ENCODE assay signal across 8 mouse cellular contexts in the genomic region with DNA sequence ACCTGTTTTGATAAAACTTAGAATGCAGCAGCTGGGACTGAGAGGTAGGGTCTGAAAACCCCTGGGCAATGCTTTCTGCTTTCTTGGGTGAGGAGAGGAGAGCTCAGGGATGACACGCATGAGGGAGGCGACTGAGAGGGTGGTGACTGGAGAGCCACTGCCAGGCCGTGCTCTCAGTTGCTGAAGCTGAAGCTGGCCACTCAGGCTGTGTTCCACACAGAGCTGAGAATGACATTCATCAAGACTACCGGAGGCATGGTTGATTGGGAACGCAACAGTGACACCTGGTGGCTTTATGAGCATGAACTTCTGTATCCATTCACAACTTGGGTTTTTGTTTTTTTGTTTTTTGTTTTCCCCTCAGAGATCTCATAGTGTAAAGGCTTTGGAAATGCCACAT. TPM values are rescaled to one million over a fixed set of nuclear protein-coding genes. Genes with fewer than 3 reads are reported as not detected.
DNase-seq lines count a peak whose midpoint lies in the region; ATAC-seq lines count a peak whose summit lies in the region.

No protein-coding gene starts in this region.

- intact Hi-C loops in left cerebral cortex, postnatal 36 days (cut with DNase I) = loop anchor here (1.0 to 10.0 kb wide), 4 partner anchors 59 to 604 kb away; partner anchors contain the start of gene Trim24

- no peak overlapping the region for H3K27ac ChIP-seq in midbrain, embryonic 16.5 days (ENCODE audit: low read length)

- peaks cover 8% of the 10 kb centered on the region; the same call in 1 of the 2 replicates for H3K4me1 ChIP-seq in midbrain, embryonic 16.5 days (ENCODE audit: control insufficient read depth, insufficient read depth, low read length)

- peak; percentile 84 for ATAC-seq in granulocyte monocyte progenitor cell, adult 5-6 weeks (replicated peaks; ENCODE audit: poor library complexity, severe bottlenecking)
- ATAC-seq in midbrain, embryonic 16.5 days = peak; percentile 96

- 2% methylated on average over 5 of the region's 5 CpGs for WGBS in midbrain, embryonic 16.5 days

- no peaks in the 10 kb centered on the region for H3K36me3 ChIP-seq in midbrain, embryonic 16.5 days (ENCODE audit: control insufficient read depth, insufficient read depth, low read length)

- H3K4me2 ChIP-seq in midbrain, embryonic 16.5 days (ENCODE audit: low read length) = peak overlapping the region; percentile 15; the same call in 1 of the 2 replicates

- H3K4me3 ChIP-seq in midbrain, embryonic 16.5 days (ENCODE audit: low read depth, low read length) = no peak overlapping the region

- 0 out of 2 replicates have a peak overlapping the region, but pooled peaks have one; percentile 30 for H3K9ac ChIP-seq in midbrain, embryonic 16.5 days (ENCODE audit: low read depth, low read length)

- DNase-seq in 3T3-L1 (ENCODE audit: low read depth, low spot score) (peak; percentile 94), ZHBTc4 (ENCODE audit: low read depth, low spot score) (peak; percentile 88)
- DNase-seq in embryo, embryonic 10 days (ENCODE audit: low spot score) = peak; percentile 91
- DNase-seq in kidney, adult 11 months = peak; percentile 38
- peak; percentile 45 to 63 for DNase-seq in left cerebral cortex, postnatal 36 days (ENCODE audit: low spot score in 2 of 2)
- peak; percentile 42 to 57 for DNase-seq in spleen, postnatal 36 days (ENCODE audit: low spot score in 2 of 2)

- H3K9me3 ChIP-seq in midbrain, embryonic 16.5 days (replicated peaks; ENCODE audit: control insufficient read depth, low read length, poor library complexity, severe bottlenecking) = no peaks in the 10 kb centered on the region

- H3K27me3 ChIP-seq in midbrain, embryonic 16.5 days (ENCODE audit: control insufficient read depth, insufficient read depth, low read depth, low read length) = no peaks in the 10 kb centered on the region

RNA-seq across cellular contexts. Expression of gene Svopl, which starts 19.4 kb away (rescaled TPM):
- total RNA-seq in granulocyte monocyte progenitor cell, adult 5-6 weeks (2014; fragmentation: Nextera tagmentation) = not detected in 2 replicates
- total RNA-seq in granulocyte monocyte progenitor cell, adult 5-6 weeks (2017) = not detected in 2 replicates
- not detected for total RNA-seq in left cerebral cortex, postnatal 36 days (2021)
- polyA plus RNA-seq in midbrain, embryonic 16.5 days (2015; fragmentation: Nextera tagmentation; extraction: Ambion mirVana) = 0.85 and 0.88 TPM in 2 replicates

RNA-seq across cellular contexts. Expression of gene Tmem213, which starts 42.8 kb away (rescaled TPM):
- not detected in 2 replicates for total RNA-seq in granulocyte monocyte progenitor cell, adult 5-6 weeks (2014; fragmentation: Nextera tagmentation)
- total RNA-seq in granulocyte monocyte progenitor cell, adult 5-6 weeks (2017) = not detected in 2 replicates
- not detected for total RNA-seq in left cerebral cortex, postnatal 36 days (2021)
- polyA plus RNA-seq in midbrain, embryonic 16.5 days (2015; fragmentation: Nextera tagmentation; extraction: Ambion mirVana) = not detected in 2 replicates

RNA-seq across cellular contexts. Expression of gene Atp6v0a4, which starts 58.2 kb away (rescaled TPM):
- total RNA-seq in granulocyte monocyte progenitor cell, adult 5-6 weeks (2014; fragmentation: Nextera tagmentation) = not detected in 2 replicates
- not detected in 2 replicates for total RNA-seq in granulocyte monocyte progenitor cell, adult 5-6 weeks (2017)
- 1 to 10 TPM in 1 of 2 experiments, under 1 TPM in 1; 0.84 to 2.1 TPM for total RNA-seq in left cerebral cortex, postnatal 36 days (2021)
- polyA plus RNA-seq in midbrain, embryonic 16.5 days (2015; fragmentation: Nextera tagmentation; extraction: Ambion mirVana) = 0.14 TPM in 1 of 2 replicates, not detected in the other

Comparison
In these comparisons a context has a peak if more than half of its experiments do, and no peak if none do; other contexts are left out.
1. DNase-seq: peak in every context shown above with its lines; median percentile 94 in 3T3-L1; 91 in embryo, embryonic 10 days; 88 in ZHBTc4; 54 in left cerebral cortex, postnatal 36 days; 50 in spleen, postnatal 36 days; 38 in kidney, adult 11 months.